Mouse (Mus musculus) testis, adult 2 months (tissue): ENCODE measurements at regions not wholly inside any gene's neighbourhood (a gene's known extent, or its start where the extent isn't known, plus 50 kb on each side); places are given as distances from the start of the nearest gene placed in this dataset.

ENCODE experiments used
- H3K27ac ChIP-seq: fragments of 200-500 bp; 2 replicates; pipeline ENCODE4 v1.5.1; 2012; ENCODE audit warnings: low read depth, low read length; ENCODE audit not compliant: control insufficient read depth, insufficient read depth
- H3K27me3 ChIP-seq: fragments of 200-500 bp; 2 replicates; pipeline ENCODE4 v1.6.1; 2012; ENCODE audit warnings: mild to moderate bottlenecking, low read length, moderate library complexity; ENCODE audit not compliant: control insufficient read depth, insufficient read depth
- H3K36me3 ChIP-seq: fragments of 200-500 bp; 2 replicates; pipeline ENCODE4 v1.6.1; 2012; ENCODE audit warnings: mild to moderate bottlenecking, low read length; ENCODE audit not compliant: control insufficient read depth, insufficient read depth
- H3K4me1 ChIP-seq: fragments of 200-500 bp; 2 replicates; pipeline ENCODE4 v1.6.1; 2012; ENCODE audit warnings: low read length; ENCODE audit not compliant: control insufficient read depth, insufficient read depth
- H3K4me3 ChIP-seq: fragments of 200-500 bp; 2 replicates; pipeline ENCODE4 v1.5.1; 2012; ENCODE audit warnings: low read depth, mild to moderate bottlenecking, low read length, moderate library complexity, mixed read lengths; ENCODE audit not compliant: control insufficient read depth
- CTCF ChIP-seq: fragments of 200-500 bp; IDR thresholded peaks from 2 replicates; pipeline ENCODE4 v1.5.1; 2012; ENCODE audit warnings: low read depth, mild to moderate bottlenecking, inconsistent platforms, low read length, moderate library complexity; ENCODE audit not compliant: control insufficient read depth, insufficient read depth, insufficient replicate concordance
- POLR2A ChIP-seq: fragments of 200-500 bp; IDR thresholded peaks from 2 replicates; pipeline ENCODE4 v1.6.1; 2012; ENCODE audit warnings: low read depth, mild to moderate bottlenecking, inconsistent platforms, low read length, moderate library complexity; ENCODE audit not compliant: control insufficient read depth

DNA sequence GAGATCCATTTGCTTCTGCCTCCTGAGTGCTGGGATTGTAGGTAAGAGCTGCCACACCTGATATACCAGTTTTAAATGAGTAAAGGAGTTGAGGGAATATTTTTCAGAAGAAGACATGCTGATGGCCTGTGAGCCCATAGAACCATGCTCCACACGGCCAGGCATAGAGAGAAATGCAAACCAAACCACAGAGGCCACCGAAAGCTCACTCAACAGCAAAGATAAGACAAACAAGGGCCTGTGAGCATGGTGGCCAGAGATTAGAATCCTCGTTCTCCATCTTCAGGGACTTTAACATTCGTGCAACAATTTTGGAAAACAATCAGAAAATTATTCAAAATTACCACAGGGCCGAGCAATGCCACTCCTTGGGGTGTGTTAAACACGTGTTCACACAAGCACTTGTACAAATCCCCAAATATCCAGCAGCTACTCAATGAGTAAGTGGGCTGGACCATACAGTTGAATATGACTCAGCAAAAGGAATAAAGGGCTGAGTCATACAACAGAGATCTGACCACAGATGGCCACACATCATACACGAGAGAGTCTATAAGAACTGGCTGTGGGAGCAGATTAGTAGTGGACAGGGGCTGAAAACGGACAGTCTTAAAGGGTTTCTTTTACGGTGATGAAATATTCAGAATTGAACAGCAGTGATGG, 147.8 kb upstream of the Dapk1 start:
- no peaks in the 10 kb centered on the region for H3K36me3 ChIP-seq
- TF ChIP-seq CTCF = no peak
- no peak for TF ChIP-seq POLR2A
- H3K4me1 ChIP-seq = peaks cover 6% of the 10 kb centered on the region
- no peaks in the 10 kb centered on the region for H3K27me3 ChIP-seq
- H3K4me3 ChIP-seq = no peak overlapping the region
- peak overlapping the region; percentile 29; the same call in 1 of the 2 replicates for H3K27ac ChIP-seq

- H3K27me3 ChIP-seq = no peaks in the 10 kb centered on the region
- no peak overlapping the region for H3K4me3 ChIP-seq
- H3K4me1 ChIP-seq = peaks cover 6% of the 10 kb centered on the region
- peak overlapping the region; percentile 75 for H3K27ac ChIP-seq
- no peaks in the 10 kb centered on the region for H3K36me3 ChIP-seq
- TF ChIP-seq CTCF (no peak), POLR2A (no peak)
These were observed 146.6 kb upstream of the Dapk1 start for GRCm38 (mm10) chr13:60455033-60455619.

- H3K27ac ChIP-seq = no peak overlapping the region
- peaks cover 6% of the 10 kb centered on the region for H3K4me1 ChIP-seq
- no peak overlapping the region for H3K4me3 ChIP-seq
- no peaks in the 10 kb centered on the region for H3K36me3 ChIP-seq
- H3K27me3 ChIP-seq = no peaks in the 10 kb centered on the region
- TF ChIP-seq CTCF = no peak
- TF ChIP-seq POLR2A = no peak
These were observed 145.7 kb upstream of the Dapk1 start for GRCm38 (mm10) chr13:60455863-60456551.

DNA sequence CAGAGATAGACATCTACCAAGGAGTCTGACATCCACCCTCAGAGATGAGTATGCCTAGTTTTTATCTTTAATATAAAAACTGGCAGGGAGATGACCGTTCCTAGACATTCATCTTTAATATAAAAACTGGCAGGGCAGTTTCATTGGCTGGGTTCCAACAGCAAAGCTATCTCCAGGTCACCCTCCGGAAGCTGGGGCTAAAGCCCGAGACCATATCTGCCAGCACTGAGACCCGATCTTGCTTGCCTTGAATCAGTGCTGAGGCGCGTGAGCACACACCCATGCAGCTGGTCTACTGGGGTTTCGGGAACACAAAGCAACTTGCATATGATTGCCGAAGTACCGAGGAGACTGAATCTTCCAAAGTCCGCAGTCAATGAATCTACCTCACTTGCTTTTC, 144.5 kb upstream of the Dapk1 start:
- peaks cover 6% of the 10 kb centered on the region for H3K4me1 ChIP-seq
- no peak overlapping the region for H3K4me3 ChIP-seq
- no peak overlapping the region for H3K27ac ChIP-seq
- H3K36me3 ChIP-seq = no peaks in the 10 kb centered on the region
- TF ChIP-seq CTCF (no peak), POLR2A (no peak)
- no peaks in the 10 kb centered on the region for H3K27me3 ChIP-seq

DNA sequence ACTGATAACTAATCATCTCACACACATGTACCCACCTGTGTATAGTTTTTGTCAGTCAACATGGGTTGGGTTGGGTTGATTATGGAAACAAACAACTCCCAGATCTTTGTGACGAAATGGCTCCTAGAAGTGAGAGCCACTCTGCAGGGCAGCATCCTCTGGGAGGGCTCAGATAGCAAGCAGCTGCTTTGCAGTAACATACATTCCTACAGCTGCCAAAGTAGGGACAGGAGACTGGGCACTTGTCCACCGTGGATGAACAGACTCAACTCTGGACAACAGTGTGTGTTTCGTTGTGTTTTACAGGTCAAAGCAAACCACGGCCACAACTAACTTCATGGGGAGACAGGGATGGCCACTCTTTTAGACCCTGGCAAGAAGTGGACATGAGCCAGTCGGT, 142.7 kb upstream of the Dapk1 start:
- Histone ChIP-seq H3K4me3 (no peak overlapping the region), H3K27ac (no peak overlapping the region), H3K4me1 (peaks cover 6% of the 10 kb centered on the region), H3K36me3 (no peaks in the 10 kb centered on the region), H3K27me3 (no peaks in the 10 kb centered on the region)
- TF ChIP-seq POLR2A = no peak
- TF ChIP-seq CTCF = no peak

DNA sequence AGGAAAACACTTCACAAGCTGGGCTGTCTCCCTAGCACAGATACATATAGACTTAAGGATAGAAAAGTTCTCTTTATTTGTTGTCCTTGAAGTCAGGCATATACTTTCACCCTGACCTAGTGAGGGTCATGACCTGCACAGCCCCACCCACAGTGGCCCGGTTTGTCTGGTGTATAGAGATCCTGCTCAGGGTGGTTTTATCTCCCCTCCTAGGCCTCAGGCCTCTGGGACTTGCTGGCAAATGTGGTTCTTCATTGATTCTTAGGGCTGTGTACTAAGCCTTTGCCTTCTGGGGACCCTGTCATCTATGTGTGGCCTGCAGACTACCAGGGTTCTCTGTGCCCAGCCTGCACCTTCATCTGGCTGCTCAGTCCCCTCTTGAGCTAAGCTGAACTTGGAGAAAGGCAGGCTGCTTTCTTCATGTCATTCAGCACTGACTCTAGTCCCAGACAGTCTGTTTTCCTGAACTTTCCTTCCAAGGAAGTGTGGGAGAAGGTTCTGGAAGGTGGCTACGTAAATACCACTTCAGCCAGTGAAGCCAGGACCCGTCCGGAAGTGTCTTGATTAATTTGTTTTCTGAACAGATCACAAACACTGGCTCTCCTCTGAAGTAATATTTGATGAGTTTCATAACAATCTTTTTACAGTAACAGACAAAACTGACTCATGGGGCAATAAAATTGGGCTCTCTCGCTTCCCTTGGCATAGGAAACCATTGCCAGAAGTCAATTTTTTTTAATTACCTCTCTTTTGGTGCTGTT, 135.0 kb upstream of the Dapk1 start:
- Histone ChIP-seq H3K4me3 (no peak overlapping the region), H3K4me1 (no peaks in the 10 kb centered on the region), H3K27me3 (no peaks in the 10 kb centered on the region), H3K36me3 (no peaks in the 10 kb centered on the region), H3K27ac (no peak overlapping the region)
- TF ChIP-seq CTCF (no peak), POLR2A (no peak)
